Mouse (Mus musculus): ENCODE data around the gene Mtx1.
"Not testable (repeated sequence)": the region's sequence is repeated elsewhere in the genome, so short reads cannot be mapped to it uniquely, and the experiment has no call there.

Gene Mtx1

DNA sequence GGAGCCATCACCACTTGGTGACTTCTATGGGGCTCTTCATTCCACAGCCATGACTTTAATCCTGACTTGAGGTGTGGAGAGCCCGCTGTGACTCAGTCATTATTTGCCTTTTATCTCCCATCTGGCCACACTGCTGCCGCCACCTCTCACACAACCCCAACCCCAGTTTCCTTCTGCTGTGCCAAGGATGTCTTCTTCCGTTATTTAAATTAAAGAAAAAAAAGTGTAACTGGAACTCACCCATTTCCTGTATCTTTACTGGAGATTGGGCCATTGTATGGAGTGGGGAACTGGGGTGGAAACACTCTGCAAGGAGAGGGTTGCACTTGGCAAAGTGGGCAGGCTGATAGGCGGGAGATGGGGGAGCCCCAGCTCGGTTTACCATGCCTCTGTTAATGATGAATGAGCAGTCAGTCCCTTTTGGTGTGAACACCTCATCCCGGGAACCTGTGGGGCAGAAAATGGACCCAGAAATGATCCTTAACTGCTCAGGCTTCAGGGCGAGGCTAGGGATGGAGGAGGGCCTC is 44.3 kb downstream of the Mtx1 start:
- DNase-seq, result no peak

DNA sequence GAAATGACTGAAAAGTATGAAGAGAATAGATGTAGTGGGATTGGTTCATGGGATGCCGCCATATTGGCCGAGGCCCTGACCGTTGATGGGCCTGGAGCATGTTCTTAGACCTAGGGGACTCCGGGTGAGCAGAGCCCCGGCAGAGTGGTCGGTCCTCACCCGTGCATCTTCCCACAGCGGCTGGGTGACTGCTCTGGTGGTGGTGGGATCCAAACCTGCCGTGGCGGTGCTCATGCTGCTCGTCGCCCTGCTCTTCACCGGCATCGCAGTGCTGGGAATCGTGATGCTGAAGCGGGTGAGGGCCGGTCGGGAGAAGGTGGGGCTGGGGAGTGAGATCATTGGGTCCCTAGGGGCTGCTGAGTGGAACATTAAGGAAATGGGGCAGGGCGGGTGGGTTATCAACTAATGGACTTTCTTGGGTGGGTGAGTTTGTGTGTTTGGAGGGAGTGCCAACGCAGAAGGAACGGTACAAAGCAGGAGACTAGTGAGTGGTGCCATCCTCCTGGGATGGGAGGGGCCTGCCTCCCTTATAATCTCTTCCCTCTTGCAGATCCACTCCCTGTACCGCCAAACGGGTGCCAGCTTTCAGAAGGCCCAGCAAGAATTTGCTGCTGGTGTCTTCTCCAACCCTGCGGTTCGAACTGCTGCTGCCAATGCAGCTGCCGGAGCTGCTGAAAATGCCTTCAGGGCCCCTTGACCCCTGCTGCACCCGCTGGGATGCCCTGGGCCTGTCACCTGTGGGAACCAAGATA is 45.0 kb downstream of the Mtx1 start:
- DNase-seq, result no peak

DNA sequence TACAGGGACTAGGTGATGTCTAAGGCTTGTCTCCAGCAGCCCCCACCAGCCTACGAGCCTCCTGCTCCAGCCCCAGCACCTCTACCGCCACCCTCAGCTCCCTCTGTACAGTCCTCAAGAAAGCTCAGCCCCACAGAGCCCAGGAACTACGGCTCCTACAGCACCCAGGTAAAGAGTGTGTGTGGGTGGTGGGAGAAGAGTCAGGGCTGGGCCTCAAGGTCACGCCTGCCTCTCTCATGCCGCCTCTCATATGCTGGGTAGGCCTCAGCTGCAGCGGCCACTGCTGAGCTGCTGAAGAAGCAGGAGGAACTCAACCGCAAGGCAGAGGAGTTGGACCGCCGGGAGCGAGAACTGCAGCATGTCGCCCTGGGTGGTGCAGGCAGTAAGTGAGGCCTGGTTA is 47.8 kb downstream of the Mtx1 start:
- no peak for DNase-seq

DNA sequence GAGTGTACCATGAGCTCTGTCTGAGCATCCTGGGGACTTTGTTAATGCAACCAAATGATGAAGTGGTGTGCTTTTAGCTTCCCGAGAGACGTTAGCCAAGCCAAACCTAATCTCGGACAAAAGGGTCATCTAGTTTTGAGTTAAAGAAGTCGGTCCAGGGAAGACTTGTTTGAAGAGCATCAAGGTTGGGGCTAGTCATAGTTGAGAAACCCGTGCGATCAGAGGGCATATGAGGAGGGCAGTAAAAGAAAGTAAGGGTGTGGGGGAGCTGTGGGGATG is 48.8 kb downstream of the Mtx1 start:
- DNase-seq, result no peak

DNA sequence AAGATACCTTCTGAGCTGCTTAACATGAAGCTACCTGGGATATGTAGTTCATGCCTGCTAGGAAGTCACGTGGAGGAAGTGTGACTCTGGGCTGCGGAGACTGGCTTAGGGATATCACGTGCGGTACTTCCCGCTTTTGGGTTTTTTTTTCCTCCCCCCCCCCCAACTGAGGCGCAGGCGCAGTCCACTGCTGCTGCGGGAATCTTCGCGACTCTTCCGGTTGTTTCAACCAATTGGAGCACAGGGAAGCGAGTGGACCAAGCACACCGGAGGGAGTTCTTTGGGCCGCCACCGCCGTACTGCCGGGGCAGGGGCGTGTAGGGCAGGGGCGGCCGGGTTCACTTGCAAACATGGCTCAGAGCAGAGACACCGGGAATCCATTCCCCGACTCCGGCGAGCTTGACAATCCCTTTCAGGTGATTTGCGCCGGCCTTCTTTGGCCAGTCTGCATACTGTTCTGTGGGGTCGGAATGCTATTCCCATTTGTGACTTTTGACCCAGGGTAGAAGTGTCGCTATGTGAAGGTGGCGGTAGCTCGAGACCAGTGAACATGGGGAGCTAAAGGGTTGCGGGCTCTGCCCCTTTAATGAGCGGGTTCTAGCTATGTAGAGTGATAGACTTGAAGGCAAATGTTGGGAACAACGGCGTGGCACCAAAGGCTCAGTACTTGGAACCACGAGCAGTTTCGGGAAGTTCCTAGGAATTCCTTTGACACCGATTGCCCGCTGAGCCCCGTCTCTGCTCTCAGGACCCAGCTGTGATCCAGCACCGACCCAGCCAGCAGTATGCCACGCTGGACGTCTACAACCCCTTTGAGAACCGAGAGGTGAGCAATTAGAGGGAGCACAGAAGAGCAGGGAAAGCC is 49.4 kb downstream of the Mtx1 start, which contains the start of gene Scamp3:
TSS of gene Scamp3 (plus strand) at position 232 of the 865 bp plus-strand sequence.
- peak; percentile 77 for DNase-seq

DNA sequence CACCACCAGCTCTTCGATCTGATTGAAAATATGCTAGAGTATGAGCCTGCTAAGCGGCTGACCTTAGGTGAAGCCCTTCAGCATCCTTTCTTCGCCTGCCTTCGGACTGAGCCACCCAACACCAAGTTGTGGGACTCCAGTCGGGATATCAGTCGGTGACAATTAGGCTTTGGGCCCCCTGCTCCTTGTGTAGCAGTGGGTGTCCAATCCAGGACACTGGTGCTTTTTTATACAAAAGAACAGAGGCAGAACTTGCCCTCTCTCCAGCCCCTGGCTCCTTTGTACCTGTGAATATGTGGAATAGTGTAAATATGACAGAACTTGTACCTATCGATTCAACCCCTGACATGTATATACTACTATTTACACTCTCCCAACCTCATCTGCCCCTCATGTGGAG is 50.5 kb downstream of the Mtx1 start:
- DNase-seq, result no peak

DNA sequence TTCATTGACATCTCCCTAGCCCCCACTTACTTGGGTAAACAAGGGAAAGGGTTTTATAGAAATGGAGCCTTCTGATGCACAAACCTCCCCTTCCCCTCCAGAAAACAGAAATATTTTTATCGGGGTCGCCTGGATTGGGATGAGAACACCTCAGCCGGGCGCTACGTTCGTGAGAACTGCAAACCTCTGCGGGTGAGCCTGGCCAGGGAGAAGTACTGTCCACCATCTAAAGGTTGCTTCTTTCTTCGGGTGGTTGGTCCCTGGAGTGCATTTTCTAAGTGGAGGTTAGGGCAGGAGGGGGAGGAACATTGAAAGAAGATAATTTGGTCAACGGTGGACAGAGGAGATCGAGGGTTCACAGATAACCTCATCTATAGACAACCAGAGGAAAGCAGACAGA is 51.3 kb downstream of the Mtx1 start:
- no peak for DNase-seq

DNA sequence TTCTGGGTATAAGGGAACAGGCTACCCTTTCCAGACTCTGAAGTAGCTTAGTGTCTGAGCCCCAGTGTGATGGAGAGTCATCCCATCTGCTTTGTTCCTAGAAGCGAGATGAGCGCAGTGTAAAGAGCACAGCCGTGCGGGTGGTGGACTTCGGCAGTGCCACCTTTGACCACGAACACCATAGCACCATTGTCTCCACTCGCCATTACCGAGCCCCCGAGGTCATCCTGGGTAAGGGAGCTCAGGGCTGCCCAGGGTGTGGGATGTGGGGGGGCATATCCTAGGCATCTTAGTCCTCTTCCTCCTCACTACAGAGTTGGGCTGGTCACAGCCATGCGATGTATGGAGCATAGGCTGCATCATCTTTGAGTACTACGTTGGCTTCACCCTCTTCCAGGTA is 52.0 kb downstream of the Mtx1 start:
- no peak for DNase-seq

DNA sequence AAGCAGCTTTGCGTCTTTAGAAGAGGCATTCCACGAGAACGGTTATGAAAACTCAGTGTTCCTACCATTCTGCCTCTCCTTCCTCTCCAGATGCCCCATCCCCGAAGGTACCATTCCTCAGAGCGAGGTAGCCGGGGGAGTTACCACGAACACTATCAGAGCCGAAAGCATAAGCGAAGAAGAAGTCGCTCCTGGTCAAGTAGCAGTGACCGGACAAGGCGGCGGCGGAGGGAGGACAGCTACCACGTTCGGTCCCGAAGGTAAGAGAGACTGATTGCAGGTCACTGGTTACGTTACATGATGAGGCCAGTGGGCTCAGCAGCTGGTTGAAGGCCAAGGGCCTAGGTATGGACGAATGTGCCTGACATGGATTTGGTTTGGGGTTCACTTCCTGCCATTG is 59.9 kb downstream of the Mtx1 start:
- DNase-seq, result no peak

DNA sequence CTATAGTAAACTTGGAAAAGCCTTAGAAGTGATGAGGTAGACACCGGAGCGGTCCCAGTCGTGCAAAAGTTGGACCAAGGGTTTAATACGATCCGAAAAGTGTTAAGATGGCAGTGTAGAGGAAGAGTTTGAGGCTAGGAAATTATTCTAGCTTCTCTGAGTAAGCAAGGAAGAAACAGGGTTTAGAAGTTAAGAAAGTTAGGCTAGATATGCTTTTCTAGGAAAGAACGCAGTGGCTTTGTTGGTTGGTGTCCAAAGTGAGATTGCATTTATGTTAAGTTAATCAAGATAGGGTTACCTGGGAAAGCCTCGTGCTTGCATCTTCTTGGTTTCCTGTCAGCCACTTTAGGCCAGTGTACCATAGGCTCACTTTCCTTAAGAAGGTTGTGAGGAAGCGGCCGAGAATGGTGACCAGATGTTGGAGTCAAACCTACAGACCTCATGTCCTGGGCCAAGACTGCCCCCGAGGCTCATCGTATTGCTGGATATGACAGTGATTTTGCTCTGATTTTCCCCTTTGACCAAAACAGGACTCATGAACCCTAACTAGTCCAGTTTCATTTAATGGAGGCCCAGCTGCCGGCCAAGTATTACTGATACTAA is 61.5 kb downstream of the Mtx1 start:
- DNase-seq, result no peak

DNA sequence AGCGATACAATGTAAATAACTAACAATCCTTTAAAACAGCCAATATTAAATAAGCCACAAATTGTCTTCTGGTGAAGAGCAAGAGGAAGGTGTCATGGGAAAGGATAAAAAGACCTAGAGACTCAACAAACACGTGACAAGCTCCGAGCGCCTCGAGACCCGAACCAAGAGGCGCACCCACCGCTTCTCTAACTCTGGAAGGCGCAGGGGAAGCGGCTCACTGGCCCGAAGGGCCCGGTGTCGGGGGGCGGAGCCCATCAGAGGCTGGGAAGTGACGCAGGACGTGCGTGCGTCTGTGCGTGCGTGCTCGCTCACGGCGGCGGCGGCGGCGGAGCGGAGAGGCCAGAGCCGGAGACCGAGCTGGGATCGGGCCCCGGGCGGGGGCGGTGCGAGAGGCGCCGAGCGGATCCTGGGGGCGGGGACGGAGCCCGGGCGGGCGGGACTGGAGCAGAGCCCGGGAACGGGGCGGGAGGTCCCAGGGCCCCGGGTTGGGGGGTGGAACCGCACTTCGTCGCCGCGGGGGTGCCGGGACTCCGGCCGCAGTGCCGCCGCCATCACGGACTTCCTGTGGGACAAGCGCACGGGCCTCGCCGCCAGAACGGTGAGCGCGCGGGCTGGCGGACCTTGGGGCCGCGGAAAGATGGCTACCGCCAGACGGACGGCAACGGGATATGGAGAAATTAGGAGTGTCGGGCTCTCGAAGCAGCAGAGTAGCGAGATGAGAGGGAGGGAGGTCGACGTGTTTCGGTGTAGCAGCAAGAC is 62.2 kb downstream of the Mtx1 start, which contains the start of gene Clk2:
TSS of gene Clk2 (plus strand) at position 290 of the 762 bp plus-strand sequence.
- DNase-seq, result peak; percentile 96

DNA sequence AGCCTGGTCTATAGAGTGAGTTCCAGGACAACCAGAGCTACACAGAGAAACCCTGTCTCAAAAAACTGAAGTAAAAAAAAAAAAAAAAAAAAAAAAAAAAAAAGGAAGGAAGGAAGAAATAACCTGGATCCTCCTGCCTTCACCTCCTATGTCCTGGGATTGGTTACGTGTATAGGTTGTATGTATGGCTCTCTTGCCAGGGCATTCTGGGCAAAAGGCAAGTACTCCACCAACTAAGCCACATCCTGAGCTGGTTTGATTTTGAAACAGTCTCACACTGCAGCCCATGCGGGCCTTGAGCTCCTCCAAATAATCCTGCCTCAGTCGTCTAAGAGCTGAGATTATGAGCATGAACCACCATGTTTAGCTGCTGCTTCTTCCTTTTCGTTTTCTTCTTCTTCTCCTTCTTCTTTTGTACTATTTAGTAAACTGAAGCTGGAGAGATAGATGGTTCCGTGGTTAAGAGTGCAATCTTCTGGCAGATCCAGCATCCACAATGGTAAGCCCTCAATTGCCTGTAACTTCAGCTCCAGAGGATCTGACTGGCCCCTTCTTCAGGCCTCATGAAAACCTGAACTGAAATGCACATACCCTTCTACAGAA is 63.1 kb downstream of the Mtx1 start:
- DNase-seq, result peak; percentile 29

DNA sequence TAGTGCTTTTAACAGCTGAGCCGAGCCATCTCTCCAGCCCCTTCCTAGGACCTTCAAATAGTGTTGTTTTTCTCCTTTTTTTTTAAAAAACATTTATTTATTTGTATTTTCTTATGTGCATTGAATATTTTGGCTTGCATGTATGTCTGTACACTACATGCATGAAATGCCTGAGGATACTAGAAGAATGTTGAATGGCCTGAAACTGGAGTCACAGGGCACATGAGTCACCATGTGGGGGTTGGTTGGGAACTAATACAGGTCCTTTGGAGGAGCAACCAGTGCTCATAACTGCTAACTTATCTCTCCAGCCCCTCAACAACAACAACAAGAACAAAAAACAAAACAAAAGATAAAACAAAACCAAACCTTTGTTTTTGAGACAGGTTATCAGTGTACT is 63.8 kb downstream of the Mtx1 start:
- no peak for DNase-seq

DNA sequence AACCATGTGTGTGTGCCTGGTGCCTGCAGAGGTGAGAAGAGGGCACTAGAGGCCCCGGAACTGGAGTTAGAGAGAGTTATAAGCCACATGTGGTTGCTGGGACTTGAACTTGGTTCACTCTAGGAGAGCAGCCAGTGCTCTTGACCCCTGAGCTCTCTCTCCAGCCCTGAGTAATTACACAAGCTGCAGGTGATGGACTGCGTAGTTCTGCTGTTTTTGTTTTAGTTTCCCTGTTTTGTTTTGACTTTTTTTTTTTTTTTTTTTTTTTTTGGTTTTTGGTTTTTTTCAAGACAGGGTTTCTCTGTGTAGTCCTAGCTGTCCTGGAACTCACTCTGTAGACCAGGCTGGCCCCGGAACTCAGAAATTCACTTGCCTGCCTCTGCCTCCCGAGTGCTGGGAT is 65.1 kb downstream of the Mtx1 start:
- no peak for DNase-seq

DNA sequence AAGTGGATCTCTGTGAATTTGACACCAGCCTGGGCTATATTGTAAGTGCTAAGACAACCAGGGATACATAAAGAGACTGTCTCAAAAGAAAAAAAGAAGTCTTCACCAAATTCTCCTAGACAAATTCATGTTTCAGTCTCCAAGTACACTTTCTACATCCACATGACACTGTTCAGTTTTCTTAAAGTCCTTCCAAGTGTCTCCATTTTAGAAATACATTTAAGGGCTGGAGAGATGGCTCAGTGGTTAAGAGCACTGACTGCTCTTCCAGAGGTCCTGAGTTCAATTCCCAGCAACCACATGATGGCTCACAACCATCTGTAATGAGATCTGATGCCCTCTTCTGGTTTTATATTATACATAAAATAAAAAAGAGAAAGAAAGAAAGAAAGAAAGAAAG is 65.7 kb downstream of the Mtx1 start:
- DNase-seq, result not testable (repeated sequence)

DNA sequence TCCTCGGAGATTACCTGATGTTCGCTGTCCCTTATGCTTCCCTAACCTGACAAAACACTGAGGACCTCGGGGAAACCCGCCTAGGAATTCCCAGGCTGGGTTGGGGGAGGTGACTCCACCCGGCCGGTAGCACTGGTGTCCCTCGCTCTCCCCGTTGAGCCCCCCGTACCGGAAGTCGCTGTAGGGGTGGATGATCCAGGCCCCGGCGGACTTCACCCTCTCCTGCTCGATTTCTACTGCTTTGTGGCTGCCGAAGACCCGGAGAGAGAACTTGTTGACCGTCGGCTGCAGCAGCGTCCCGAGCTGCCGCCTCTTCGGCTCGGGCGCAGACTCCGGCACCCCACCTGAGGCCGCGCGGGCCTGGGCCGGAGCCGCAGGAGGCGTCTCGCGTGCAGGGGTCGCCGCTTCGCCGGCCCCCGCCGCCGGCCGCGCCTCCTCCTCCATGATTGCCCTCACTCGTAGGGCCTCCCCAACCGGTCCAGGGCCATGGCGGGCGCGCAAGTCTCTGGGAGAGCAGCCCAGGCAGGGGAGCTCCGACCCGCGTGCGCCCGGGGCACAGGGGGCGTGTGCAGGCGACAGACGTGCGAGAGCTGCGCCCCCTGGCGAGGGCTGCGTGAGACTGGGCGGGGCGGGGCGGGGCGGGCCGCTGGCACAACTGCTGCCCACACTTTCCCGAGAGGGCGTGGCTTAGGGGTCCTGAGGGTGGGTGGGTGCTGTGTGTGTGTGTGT is 67.1 kb downstream of the Mtx1 start, which contains the start of gene Hcn3:
TSS of gene Hcn3 (minus strand) at position 581 of the 729 bp plus-strand sequence.
- DNase-seq, result peak; percentile 82

DNA sequence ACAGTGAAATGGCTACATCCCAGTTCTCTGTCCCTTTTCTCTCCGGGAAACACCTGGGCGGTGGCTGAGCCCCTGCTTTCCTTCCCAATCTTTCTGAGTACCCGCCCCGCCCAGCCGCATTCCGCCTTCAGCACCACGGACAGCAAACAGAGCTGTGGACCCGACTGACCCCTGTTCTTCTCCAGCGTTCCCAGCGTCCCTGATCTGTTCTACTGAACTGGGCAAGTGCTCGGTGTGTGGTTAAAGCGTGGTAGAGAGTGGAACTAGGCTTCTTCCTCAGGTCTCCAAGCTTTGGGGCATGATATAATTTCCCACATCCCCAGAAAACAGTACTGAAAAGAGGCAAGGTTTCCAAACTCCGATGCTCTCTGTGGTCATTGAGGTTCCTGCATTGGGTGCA is 67.7 kb downstream of the Mtx1 start:
- peak; percentile 45 for DNase-seq

Measured in thymus, postnatal 25 days (tissue).